15 mouse cellular contexts compared by ENCODE assay signal in genomic region chr8:79679005-79679404, GRCm38 (mm10). TPM values are rescaled to one million over a fixed set of nuclear protein-coding genes. Genes with fewer than 3 reads are reported as not detected.
DNase-seq lines count a peak whose midpoint lies in the region; ATAC-seq and TF ChIP-seq lines count a peak whose summit lies in the region.
"Had no signal": no experiment of that assay in that cellular context is flagged by ENCODE, and none has a peak within 500 bp of the region (broad histone marks: within the 10 kb centered on the region; RNA-seq: fewer than 3 reads in every experiment).

No protein-coding gene starts in this region.

- no peaks in the 10 kb centered on the region for H3K4me1 ChIP-seq in lung, postnatal 0 days (ENCODE audit: insufficient read depth, low read depth, low read length)
- H3K4me1 ChIP-seq in heart, embryonic 10.5 days, result 0 out of 2 replicates have a peak, but pooled peaks cover 6% of the 10 kb centered on the region

- no peak overlapping the region for H3K9ac ChIP-seq in lung, postnatal 0 days (replicated peaks; ENCODE audit: low read depth)
- H3K9ac ChIP-seq: liver, embryonic 13.5 days had no signal

- H3K36me3 ChIP-seq in lung, postnatal 0 days (ENCODE audit: insufficient read depth, low read length), result peaks cover 4% of the 10 kb centered on the region; the same call in 1 of the 2 replicates
- H3K36me3 ChIP-seq in heart, embryonic 10.5 days, result peaks cover 44% of the 10 kb centered on the region

- WGBS in lung, postnatal 0 days, result 65% methylated on average over 5 of the region's 5 CpGs
- WGBS in heart, embryonic 10.5 days, result 62% methylated on average over 5 of the region's 5 CpGs

- no peak for DNase-seq in lung, postnatal 0 days (ENCODE audit: low spot score)
- no peak for DNase-seq in lung, postnatal 4 days
- peak; percentile 73 for DNase-seq in NIH3T3 (ENCODE audit: low read depth)
- peak; percentile 41 for DNase-seq in induced T-regulatory cell, adult 2 months (ENCODE audit: low read depth)
- no peak for DNase-seq in thymus, postnatal 10 days (ENCODE audit: low spot score in 2 of 2)
- no peak for DNase-seq in heart, embryonic 10.5 days (ENCODE audit: low spot score)
- DNase-seq in embryo, embryonic 10 days (ENCODE audit: low spot score), result no peak
- DNase-seq in layer of hippocampus, postnatal 14 days (ENCODE audit: low spot score in 2 of 2), result no peak
- DNase-seq: cerebellum, adult 11-12 months; heart, adult 18-20 months; heart, postnatal 10 days; kidney, adult 9 months; liver, embryonic 13.5 days had no signal

- H3K27me3 ChIP-seq in lung, postnatal 0 days (replicated peaks; ENCODE audit: insufficient read depth, low read length), result no peaks in the 10 kb centered on the region
- no peaks in the 10 kb centered on the region for H3K27me3 ChIP-seq in heart, embryonic 10.5 days (ENCODE audit: insufficient read depth, poor library complexity, severe bottlenecking)
- H3K27me3 ChIP-seq: liver, embryonic 13.5 days had no signal

- no peak for TF ChIP-seq EP300 in lung, postnatal 0 days (IDR thresholded peaks at IDR 0.05)

- H3K9me3 ChIP-seq in lung, postnatal 0 days (ENCODE audit: low read length), result no peaks in the 10 kb centered on the region
- H3K9me3 ChIP-seq in heart, embryonic 10.5 days, result no peaks in the 10 kb centered on the region
- H3K9me3 ChIP-seq: liver, embryonic 13.5 days had no signal

- no peak overlapping the region for H3K4me2 ChIP-seq in lung, postnatal 0 days (replicated peaks; ENCODE audit: low read depth, low read length)
- H3K4me2 ChIP-seq: liver, embryonic 13.5 days had no signal

- no peak for TF ChIP-seq CTCF in lung, postnatal 0 days (IDR thresholded peaks at IDR 0.05)

- no peak overlapping the region for H3K4me3 ChIP-seq in lung, postnatal 0 days (ENCODE audit: low read depth, low read length)
- no peak overlapping the region for H3K4me3 ChIP-seq in heart, embryonic 10.5 days
- H3K4me3 ChIP-seq: erythroblast, embryonic 14.5 days; liver, embryonic 13.5 days had no signal

- no peak overlapping the region for H3K27ac ChIP-seq in lung, postnatal 0 days (ENCODE audit: low read length)
- no peak overlapping the region for H3K27ac ChIP-seq in heart, embryonic 10.5 days
- H3K27ac ChIP-seq: liver, embryonic 13.5 days had no signal

- peak; percentile 21; the same call in 1 of the 2 replicates for ATAC-seq in lung, postnatal 0 days
- ATAC-seq: hindbrain, embryonic 16.5 days had no signal

RNA-seq across cellular contexts. Expression of gene Abce1, which starts 32.5 kb away (rescaled TPM):
- 26.5 and 31.1 TPM in 2 replicates for polyA plus RNA-seq in lung, postnatal 0 days (2015; fragmentation: Nextera tagmentation; extraction: Ambion mirVana)
- 110 and 120 TPM in 2 replicates for polyA plus RNA-seq in heart, embryonic 10.5 days (2016; fragmentation: Nextera tagmentation; extraction: Ambion mirVana)
- 10 to 100 TPM; 75.5 to 78.5 TPM for total RNA-seq in layer of hippocampus, postnatal 14 days (2021)

RNA-seq across cellular contexts. Expression of gene Anapc10, which starts 32.6 kb away (rescaled TPM):
- polyA plus RNA-seq in lung, postnatal 0 days (2015; fragmentation: Nextera tagmentation; extraction: Ambion mirVana), result 29.4 and 33.7 TPM in 2 replicates
- polyA plus RNA-seq in heart, embryonic 10.5 days (2016; fragmentation: Nextera tagmentation; extraction: Ambion mirVana), result 26.0 and 34.5 TPM in 2 replicates
- 10 to 100 TPM in 1 of 2 experiments, 1 to 10 TPM in 1; 8.9 to 12.2 TPM for total RNA-seq in layer of hippocampus, postnatal 14 days (2021)
- polyA plus RNA-seq: erythroblast, embryonic 14.5 days had no signal

RNA-seq across cellular contexts. Expression of gene Otud4, which starts 39.6 kb away (rescaled TPM):
- 8.0 and 8.7 TPM in 2 replicates for polyA plus RNA-seq in lung, postnatal 0 days (2015; fragmentation: Nextera tagmentation; extraction: Ambion mirVana)
- polyA plus RNA-seq in heart, embryonic 10.5 days (2016; fragmentation: Nextera tagmentation; extraction: Ambion mirVana), result 18.4 and 21.9 TPM in 2 replicates
- total RNA-seq in layer of hippocampus, postnatal 14 days (2021), result 10 to 100 TPM; 40.0 to 45.1 TPM

Comparison
In these comparisons a context has a peak if more than half of its experiments do, and no peak if none do; other contexts are left out.
1. DNase-seq: peak in NIH3T3 (single experiment) and induced T-regulatory cell, adult 2 months (single experiment); none in lung, postnatal 0 days (single experiment), lung, postnatal 4 days (0 of 2), thymus, postnatal 10 days (0 of 2), heart, embryonic 10.5 days (single experiment), embryo, embryonic 10 days (single experiment) and layer of hippocampus, postnatal 14 days (0 of 2).